Mouse (Mus musculus) megakaryocyte-erythroid progenitor cell, adult 5-6 weeks (primary cell): ENCODE measurements around the gene Zfand6. TPM values are rescaled to one million over a fixed set of nuclear protein-coding genes. Genes with fewer than 3 reads are reported as not detected.

Experiments
- ATAC-seq: replicated peaks from 2 replicates; pipeline ENCODE4 v1.8.0; 2016; ENCODE audit warnings: mild to moderate bottlenecking, inconsistent platforms; ENCODE audit not compliant: severe bottlenecking, poor library complexity, low FRiP score, low TSS enrichment
- total RNA-seq, 2 experiments: library from RNA; stranded (forward) in 1 of 2; stranded (reverse) in 1 of 2; fragments of 200-1000, 215-1000 nt in 1 of 2; fragments of >200 nt in 1 of 2; fragmentation: Nextera tagmentation in 1 of 2; gene quantifications; 2 replicates each; pipeline ENCODE4 v1.2.3; 2014 to 2017

The Zfand6 gene
- total RNA-seq, 2 experiments from 2014 or later, result 56.0 to 56.6 TPM

GRCm38 (mm10) chr7:84596633-84597032, 93.1 kb downstream of the Zfand6 start:
- no peak for ATAC-seq

DNA sequence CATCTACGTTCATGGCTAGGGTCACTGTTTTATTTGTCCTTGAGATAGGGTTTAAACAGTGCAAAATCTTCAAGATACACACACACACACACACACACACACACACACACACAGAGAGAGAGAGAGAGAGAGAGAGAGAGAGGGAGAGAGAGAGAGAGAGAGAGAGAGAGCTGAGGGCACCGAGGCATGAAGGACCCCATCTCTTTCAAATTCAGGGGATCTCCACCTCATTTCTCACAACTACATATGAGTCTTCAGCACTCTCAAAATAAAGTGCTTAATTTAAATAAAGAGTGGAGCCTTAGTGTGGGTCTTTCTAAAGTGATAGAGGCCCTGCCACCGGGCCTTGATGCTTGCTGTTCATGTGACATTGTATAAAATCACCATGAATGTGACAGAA, 93.8 kb downstream of the Zfand6 start:
- no peak for ATAC-seq

DNA sequence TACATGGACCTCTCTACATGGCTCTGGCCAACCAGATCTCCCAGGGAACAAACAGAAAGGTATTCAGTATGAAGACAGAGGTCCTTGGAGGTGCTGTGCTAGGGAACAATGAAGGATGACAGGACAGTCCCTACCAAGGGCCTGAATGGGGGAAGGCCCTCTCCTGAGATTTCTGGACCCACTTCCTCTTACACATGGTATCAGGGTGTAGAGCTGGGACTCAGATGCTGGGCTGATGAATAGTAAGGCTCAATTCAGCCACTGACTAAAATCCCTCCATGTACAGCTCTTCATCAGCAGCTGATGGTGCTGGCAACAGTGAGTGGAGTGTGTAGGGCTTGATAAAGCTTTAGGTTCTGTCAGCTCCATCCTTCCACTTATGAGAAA, 94.8 kb downstream of the Zfand6 start:
- no peak; the same call in 1 of the 2 replicates for ATAC-seq

DNA sequence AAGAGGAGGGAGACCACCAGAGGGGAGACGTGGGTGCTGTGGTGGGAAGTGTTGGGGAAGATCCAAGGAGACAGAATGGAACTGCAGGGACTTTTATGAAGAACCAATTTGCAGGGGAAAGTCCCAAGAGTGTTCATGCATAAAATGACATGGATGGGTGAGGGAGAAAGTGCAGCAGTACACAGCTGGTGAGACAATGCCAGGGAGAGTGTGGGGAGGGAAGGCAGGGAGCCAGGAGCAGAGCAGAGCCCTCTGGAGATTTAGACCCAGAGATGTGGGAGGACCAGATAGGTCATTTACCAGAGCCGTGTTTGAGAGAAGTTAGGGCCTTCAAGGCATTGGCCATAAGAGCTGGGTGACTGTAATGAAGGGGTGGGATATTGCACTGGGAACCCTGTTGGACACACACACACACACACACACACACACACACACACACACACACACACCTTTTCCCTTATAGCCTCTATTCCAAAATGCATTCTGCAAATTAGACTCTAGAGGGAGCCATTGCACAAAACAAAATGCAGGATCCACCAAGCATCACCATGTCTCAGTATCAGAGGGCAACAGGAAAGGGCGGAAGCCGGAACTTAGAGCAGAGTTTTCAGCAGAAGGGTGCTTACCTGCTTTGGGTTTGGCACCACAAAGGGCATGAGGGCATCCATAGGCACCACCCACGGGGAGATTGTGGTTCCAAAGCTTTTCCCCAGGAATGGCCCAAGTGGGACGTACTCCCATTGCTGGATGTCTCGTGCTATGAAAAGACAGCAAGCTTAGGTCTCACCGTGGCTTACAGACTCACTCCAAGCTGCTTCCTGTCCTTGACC, 95.5 kb downstream of the Zfand6 start:
- ATAC-seq, result peak; percentile 88

- no peak for ATAC-seq
These were observed 98.4 kb downstream of the Zfand6 start for GRCm38 (mm10) chr7:84591347-84591746.

DNA sequence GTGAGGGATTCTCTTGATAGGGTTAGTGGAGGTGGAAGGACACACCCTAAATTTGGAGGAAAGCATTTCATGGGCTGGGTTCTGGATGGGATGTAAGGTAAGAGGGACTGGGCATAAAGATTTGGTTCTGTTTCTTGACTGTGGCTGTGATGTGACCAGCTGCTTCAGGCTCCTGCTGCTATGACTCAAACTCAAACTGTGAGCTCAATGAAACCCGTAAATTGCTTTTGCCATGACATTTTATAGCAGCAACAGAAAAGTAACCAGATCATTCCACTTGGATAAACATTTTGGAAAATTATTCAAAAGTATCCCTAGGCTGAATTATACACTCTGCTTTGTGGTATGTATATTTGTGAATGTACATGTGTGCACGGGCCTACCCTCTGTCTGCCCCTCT, 99.1 kb downstream of the Zfand6 start:
- no peak for ATAC-seq

- ATAC-seq, result peak; percentile 92
These were observed 102.5 kb downstream of the Zfand6 start for GRCm38 (mm10) chr7:84587101-84587783.

DNA sequence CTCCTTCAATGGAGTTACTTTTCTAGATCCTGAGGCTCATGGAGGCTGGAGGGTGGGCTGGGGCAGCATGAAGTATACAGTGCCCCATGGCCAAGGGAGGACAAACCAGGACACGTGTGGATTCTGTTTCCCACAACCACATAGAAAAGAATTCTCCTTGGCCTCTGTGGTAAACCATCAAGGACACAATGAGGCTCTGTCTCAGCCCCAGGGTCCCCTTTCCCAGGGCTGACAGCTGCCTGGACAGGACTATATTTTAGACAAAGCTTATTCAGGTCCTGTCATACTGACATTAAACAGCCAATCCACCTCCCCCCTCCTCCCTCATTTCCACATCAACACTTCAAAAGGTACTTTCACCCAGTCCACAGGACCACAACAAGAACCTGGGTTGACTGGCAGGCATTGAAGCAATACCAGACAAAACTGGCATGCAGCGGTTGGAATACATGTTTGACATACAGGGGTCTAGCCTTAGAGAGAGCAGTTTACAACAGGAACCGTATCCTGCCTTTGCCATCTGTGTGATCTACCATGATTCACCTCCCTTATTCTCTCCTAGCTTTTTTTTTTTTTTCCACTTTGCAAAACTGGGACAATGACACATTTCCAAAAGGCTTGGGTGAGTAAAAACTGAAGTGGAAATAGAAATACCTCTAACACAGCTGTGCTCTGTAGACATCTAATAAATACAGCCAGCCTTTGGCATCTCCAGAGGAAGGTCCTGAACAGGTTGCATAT, 103.2 kb downstream of the Zfand6 start:
- no peak for ATAC-seq

DNA sequence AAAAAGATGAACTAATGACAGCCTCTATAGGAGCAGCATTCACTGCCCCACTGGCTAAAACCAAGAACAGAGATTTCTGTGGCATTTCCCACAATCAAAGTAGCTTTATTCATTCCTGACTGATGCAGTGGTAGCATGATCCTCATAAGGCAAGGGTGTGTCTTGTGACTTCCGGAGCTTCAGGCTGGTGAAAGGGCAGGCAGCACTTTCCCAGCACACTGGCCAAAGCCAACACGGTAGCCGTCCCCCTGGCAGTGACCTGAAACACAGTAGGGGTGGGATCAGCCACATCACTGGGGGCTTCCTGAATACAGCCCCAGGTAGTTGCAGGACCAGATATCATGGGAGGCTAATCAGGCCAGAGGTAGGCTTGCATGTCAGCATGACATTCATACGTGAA, 104.7 kb downstream of the Zfand6 start:
- no peak for ATAC-seq

GRCm38 (mm10) chr7:84579769-84580168, 110.0 kb downstream of the Zfand6 start:
- ATAC-seq, result no peak

DNA sequence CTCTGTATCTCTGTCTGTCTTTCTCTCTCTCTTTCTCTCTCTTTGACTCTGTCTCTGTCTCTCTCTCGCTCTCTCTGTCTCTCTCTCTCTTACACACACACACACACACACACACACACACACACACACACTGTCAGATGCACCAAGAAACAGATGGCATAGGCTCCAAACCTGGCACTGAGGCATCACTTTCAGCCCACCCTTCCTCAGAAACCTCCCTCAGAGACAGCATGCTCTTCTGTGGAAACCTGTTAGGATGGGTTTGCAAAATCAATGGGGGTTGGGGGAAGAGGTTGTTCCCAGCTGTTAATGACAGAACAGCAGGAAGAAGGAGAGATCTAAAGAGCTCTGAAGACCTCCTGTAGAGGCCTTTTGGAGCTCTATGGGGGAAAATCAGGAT, 110.9 kb downstream of the Zfand6 start:
- no peak for ATAC-seq

DNA sequence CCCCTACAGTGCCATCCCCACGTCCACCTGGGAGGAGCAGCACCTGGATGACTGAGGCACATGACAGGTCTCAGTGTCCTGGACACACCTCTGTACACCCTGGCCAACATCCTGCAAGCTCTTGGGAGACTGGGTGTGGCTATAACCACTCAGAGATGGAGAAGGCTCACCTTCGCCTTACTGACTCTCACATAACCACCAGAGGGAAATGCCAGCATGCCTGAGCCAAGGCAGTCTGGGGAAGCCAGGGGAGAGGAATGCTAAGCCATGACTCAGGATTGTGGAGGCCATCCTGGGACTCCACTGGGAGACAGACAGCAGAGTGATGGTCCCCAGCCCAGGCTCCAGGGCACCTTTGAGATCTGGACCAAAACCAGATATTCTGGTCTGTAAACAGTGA, 112.7 kb downstream of the Zfand6 start:
- no peak for ATAC-seq

DNA sequence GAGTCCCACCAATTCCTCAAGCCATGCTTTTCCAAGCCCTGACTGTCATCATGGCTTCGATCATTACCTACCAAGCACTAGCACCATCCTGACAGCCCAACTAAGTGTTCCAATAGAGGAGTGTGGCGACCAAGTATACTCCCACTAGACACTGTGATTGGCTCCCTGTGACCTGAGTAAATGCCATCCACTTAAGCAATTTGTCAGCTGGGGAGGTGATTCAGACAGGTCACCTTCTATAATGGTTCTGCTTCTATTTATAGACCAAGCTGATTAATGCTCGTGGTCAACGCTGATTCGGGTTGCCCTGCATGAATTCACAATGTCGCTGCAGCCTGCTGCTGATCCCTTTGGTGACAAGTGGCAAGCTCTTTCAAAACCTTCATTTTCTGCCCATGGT, 123.6 kb downstream of the Zfand6 start:
- no peak for ATAC-seq

DNA sequence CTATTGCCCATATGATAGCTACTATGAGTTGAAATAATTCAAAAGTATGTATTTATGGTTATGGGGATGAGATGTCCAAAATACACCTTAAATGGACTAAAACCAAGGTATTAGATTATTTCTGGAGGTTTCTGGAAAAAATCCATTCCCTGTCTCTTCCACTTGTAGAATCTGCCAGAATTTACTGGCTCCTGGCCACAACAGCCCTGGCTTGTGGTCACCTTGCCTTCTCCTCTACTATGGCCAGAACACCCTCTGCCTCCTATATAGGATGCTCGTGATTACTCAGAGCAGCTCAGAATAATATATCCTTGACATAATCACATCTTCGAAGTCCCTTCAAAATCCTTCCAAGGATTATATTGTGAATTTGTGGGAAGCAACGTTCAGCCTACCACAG, 125.5 kb downstream of the Zfand6 start:
- no peak for ATAC-seq

Other genes with a start within 250 kb of the Zfand6 start
- gene Gm2115, start 161.0 kb downstream of the Zfand6 start, total RNA-seq (2014; fragmentation: Nextera tagmentation), result not detected in 2 replicates
- gene Gm2115, start 161.0 kb downstream of the Zfand6 start, total RNA-seq (2017), result not detected in 2 replicates
- gene Fah, start 83.2 kb downstream of the Zfand6 start, total RNA-seq (2014; fragmentation: Nextera tagmentation), result not detected in 2 replicates
- gene Fah, start 83.2 kb downstream of the Zfand6 start, total RNA-seq (2017), result 2.2 and 7.9 TPM in 2 replicates
- not detected in 2 replicates for gene Olfr291, start 163.6 kb upstream of the Zfand6 start, total RNA-seq (2014; fragmentation: Nextera tagmentation)
- not detected in 2 replicates for gene Olfr291, start 163.6 kb upstream of the Zfand6 start, total RNA-seq (2017)